Mouse (Mus musculus) layer of hippocampus, postnatal 25 days (tissue): ENCODE measurements at regions not wholly inside any gene's neighbourhood (a gene's known extent, or its start where the extent isn't known, plus 50 kb on each side); places are given as distances from the start of the nearest gene placed in this dataset.

Source experiments
- DNase-seq, 2 experiments: peaks; one replicate each; pipeline ENCODE4 v3.0.0; 2022; ENCODE audit warnings: mixed read lengths in 2 of 2, low spot score in 1 of 2; ENCODE audit errors: extremely low spot score in 1 of 2

GRCm38 (mm10) chr4:68648311-68648710 is 305.9 kb downstream of the Brinp1 start:
- no peak for DNase-seq

- DNase-seq, result no peak
Observed at GRCm38 (mm10) chr4:68633299-68633698, 320.9 kb downstream of the Brinp1 start.

GRCm38 (mm10) chr4:68624025-68624342 is 330.2 kb downstream of the Brinp1 start:
- DNase-seq, result no peak

GRCm38 (mm10) chr4:68623125-68624024 is 330.8 kb downstream of the Brinp1 start:
- DNase-seq, result no peak

- DNase-seq, result no peak
Observed at GRCm38 (mm10) chr4:68620585-68620984, 333.6 kb downstream of the Brinp1 start.

- no peak for DNase-seq
Observed at GRCm38 (mm10) chr4:68615706-68616397, 338.3 kb downstream of the Brinp1 start.

- DNase-seq, result no peak
Observed at GRCm38 (mm10) chr4:68612263-68613012, 341.8 kb downstream of the Brinp1 start.

GRCm38 (mm10) chr4:68595256-68595655 is 358.9 kb downstream of the Brinp1 start:
- DNase-seq, result no peak

- DNase-seq, result no peak
Observed at GRCm38 (mm10) chr4:68575375-68575774, 378.8 kb downstream of the Brinp1 start.

GRCm38 (mm10) chr4:68574610-68575167 is 379.5 kb downstream of the Brinp1 start:
- DNase-seq, result peak; percentile 13 to 19

GRCm38 (mm10) chr4:68573333-68573732 is 380.9 kb downstream of the Brinp1 start:
- no peak for DNase-seq

GRCm38 (mm10) chr4:68572521-68572920 is 381.7 kb downstream of the Brinp1 start:
- DNase-seq, result no peak

GRCm38 (mm10) chr4:68536254-68536653 is 417.9 kb downstream of the Brinp1 start:
- DNase-seq, result no peak

GRCm38 (mm10) chr4:68535815-68536214 is 418.4 kb downstream of the Brinp1 start:
- DNase-seq, result no peak

- DNase-seq, result no peak
Observed at GRCm38 (mm10) chr4:68532056-68532455, 422.1 kb downstream of the Brinp1 start.

GRCm38 (mm10) chr4:68487993-68488392 is 466.2 kb downstream of the Brinp1 start:
- DNase-seq, result no peak

- no peak for DNase-seq
Observed at GRCm38 (mm10) chr4:68486876-68487275, 467.3 kb downstream of the Brinp1 start.

GRCm38 (mm10) chr4:68461783-68462182 is 492.4 kb downstream of the Brinp1 start:
- DNase-seq, result peak in 1 of 2 experiments; percentile 45

- no peak for DNase-seq
Observed at GRCm38 (mm10) chr4:68416046-68416445, 538.2 kb downstream of the Brinp1 start.

GRCm38 (mm10) chr4:68410785-68411184 is 543.4 kb downstream of the Brinp1 start:
- no peak for DNase-seq

GRCm38 (mm10) chr4:68404364-68404763 is 549.8 kb downstream of the Brinp1 start:
- DNase-seq, result no peak
